Mouse (Mus musculus): ENCODE measurements around the gene Krt27. TPM values are rescaled to one million over a fixed set of nuclear protein-coding genes. Genes with fewer than 3 reads are reported as not detected.
A peak's percentile ranks its signal among the peaks of the same experiment; 100 is the strongest.

Krt27 gene
- total and polyA plus RNA-seq, 2 experiments from 2014 or later: 0.22 to 1.0 TPM

DNA sequence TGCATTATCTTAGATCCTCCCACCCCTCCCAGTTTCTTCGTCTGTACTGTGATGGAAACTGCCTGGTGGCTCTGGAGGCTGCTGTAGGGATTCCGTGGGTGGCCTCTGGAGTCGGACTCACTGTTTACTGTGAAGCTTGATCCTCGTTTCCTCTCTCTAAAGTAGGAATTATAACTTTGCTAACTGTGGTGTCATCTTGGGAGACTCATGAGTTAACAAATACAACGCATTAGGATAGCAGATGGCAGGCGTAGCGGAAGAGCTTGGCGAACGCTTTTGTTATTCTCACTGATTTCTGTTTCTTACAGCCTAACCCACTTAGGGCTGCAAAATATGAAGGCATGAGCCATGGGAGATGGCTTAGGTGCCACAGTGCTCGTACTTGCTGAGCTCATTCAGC, 41.6 kb upstream of the Krt27 start:
- no peak overlapping the region for H3K27ac ChIP-seq (ENCODE audit: low read depth, low read length)
- WGBS: 84% methylated on average over 10 of the region's 10 CpGs
- DNase-seq (ENCODE audit: low spot score): no peak
- H3K9me3 ChIP-seq (ENCODE audit: low read length): no peaks in the 10 kb centered on the region
- no peak overlapping the region for H3K4me3 ChIP-seq (ENCODE audit: low read depth, low read length)
- H3K27me3 ChIP-seq (ENCODE audit: insufficient read depth, low read length): no peaks in the 10 kb centered on the region
- H3K36me3 ChIP-seq (ENCODE audit: insufficient read depth, low read length): no peaks in the 10 kb centered on the region
- no peak for ATAC-seq (ENCODE audit: low FRiP score)
- no peak overlapping the region for H3K9ac ChIP-seq (replicated peaks; ENCODE audit: low read length, poor library complexity, severe bottlenecking)
- no peaks in the 10 kb centered on the region for H3K4me1 ChIP-seq (ENCODE audit: insufficient read depth, low read length)
- no peak overlapping the region for H3K4me2 ChIP-seq (ENCODE audit: low read depth, low read length, poor library complexity, severe bottlenecking)
- no peak for TF ChIP-seq CTCF (IDR thresholded peaks at IDR 0.05)

DNA sequence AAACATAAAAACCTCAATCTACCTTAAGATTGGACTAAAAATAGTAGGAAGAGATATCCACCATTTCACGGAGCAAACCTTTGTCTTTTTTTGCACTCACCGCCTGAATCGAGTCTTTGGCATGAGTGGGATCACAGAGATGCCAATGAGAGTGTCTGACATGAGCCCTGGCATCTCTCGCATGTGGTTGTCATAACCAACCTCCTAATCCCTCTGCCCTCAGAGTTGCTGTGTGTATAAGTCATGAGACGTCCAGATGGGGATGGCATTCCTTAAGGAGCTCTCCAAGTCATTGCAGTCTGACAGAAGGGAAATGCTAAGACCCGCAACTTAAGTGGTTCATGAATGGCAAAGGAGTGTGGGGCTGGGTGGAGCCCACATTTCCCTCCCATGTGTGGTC, 40.5 kb upstream of the Krt27 start:
- H3K9ac ChIP-seq (replicated peaks; ENCODE audit: low read length, poor library complexity, severe bottlenecking): no peak overlapping the region
- H3K4me3 ChIP-seq (ENCODE audit: low read depth, low read length): no peak overlapping the region
- 85% methylated on average over 6 of the region's 6 CpGs for WGBS
- DNase-seq (ENCODE audit: low spot score) (no peak), ATAC-seq (ENCODE audit: low FRiP score) (no peak)
- TF ChIP-seq CTCF (IDR thresholded peaks at IDR 0.05): no peak
- H3K4me2 ChIP-seq (ENCODE audit: low read depth, low read length, poor library complexity, severe bottlenecking): no peak overlapping the region
- H3K4me1 ChIP-seq (ENCODE audit: insufficient read depth, low read length): no peaks in the 10 kb centered on the region
- no peaks in the 10 kb centered on the region for H3K9me3 ChIP-seq (ENCODE audit: low read length)
- no peak overlapping the region for H3K27ac ChIP-seq (ENCODE audit: low read depth, low read length)
- no peaks in the 10 kb centered on the region for H3K36me3 ChIP-seq (ENCODE audit: insufficient read depth, low read length)
- H3K27me3 ChIP-seq (ENCODE audit: insufficient read depth, low read length): no peaks in the 10 kb centered on the region

DNA sequence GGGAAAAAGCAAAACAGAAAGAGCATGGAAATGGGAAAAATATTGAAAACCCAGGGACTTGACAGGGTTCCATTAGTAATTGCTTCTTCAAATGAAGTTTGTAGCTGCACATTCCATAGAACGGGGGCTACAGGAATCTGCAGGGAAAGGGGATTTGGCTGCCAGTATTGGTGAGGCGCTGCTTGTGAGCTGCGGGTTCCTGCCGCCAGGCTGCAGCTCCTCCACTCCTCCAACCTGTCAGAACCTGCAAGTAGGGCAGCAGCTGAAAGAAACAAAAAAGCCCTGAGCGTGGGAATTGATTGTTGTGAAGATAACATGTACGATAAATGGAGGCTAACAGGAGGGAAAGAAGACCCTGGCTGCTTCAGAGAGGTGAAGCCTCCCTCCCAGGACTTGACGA, 40.0 kb upstream of the Krt27 start:
- TF ChIP-seq CTCF (IDR thresholded peaks at IDR 0.05): no peak
- WGBS: 74% methylated on average over 7 of the region's 7 CpGs

DNA sequence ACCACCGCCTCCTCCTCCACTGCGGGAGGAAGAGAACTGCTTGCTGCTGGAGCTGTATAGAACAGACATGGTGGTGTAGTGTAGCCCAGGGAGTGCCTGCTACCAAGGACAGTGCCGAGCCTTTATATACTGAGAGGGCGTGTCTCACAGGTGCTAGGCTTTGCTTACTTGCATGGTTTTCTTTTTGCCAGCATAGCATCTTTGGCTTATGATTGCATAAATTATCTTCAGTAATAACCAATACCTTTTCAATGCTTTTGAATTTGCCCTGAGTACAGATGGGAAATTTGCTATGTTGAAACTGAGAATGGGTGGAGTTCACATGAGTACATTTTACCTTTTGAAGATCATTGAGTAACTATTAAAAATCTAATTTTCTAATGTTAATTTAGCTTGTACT, 38.4 kb upstream of the Krt27 start, which contains the start of gene Krt10:
Krt10 (minus strand) TSS at position 101 of the 400 bp plus-strand sequence.
- no peaks in the 10 kb centered on the region for H3K4me1 ChIP-seq (ENCODE audit: insufficient read depth, low read length)
- no peak within 1 kb of the TSS for H3K4me2 ChIP-seq (ENCODE audit: low read depth, low read length, poor library complexity, severe bottlenecking)
- no peak for ATAC-seq (ENCODE audit: low FRiP score)
- H3K27me3 ChIP-seq (ENCODE audit: insufficient read depth, low read length): no peaks in the 10 kb centered on the region
- no peak for TF ChIP-seq CTCF (IDR thresholded peaks at IDR 0.05)
- no peak within 1 kb of the TSS for H3K27ac ChIP-seq (ENCODE audit: low read depth, low read length)
- H3K9me3 ChIP-seq (ENCODE audit: low read length): no peaks in the 10 kb centered on the region
- no peak for DNase-seq (ENCODE audit: low spot score)
- no peaks in the 10 kb centered on the region for H3K36me3 ChIP-seq (ENCODE audit: insufficient read depth, low read length)
- H3K4me3 ChIP-seq (ENCODE audit: low read depth, low read length): no peak within 1 kb of the TSS
- 87% methylated on average over 4 of the region's 4 CpGs for WGBS
- H3K9ac ChIP-seq (replicated peaks; ENCODE audit: low read length, poor library complexity, severe bottlenecking): no peak within 1 kb of the TSS

More for the DNA sequence above, 40.0 kb upstream of the Krt27 start:
- no peaks in the 10 kb centered on the region for H3K4me1 ChIP-seq (ENCODE audit: insufficient read depth, low read length)
- ATAC-seq (ENCODE audit: low FRiP score) (no peak), DNase-seq (ENCODE audit: low spot score) (no peak)
- H3K27ac ChIP-seq (ENCODE audit: low read depth, low read length): no peak overlapping the region
- no peaks in the 10 kb centered on the region for H3K9me3 ChIP-seq (ENCODE audit: low read length)
- no peaks in the 10 kb centered on the region for H3K36me3 ChIP-seq (ENCODE audit: insufficient read depth, low read length)
- no peak overlapping the region for H3K4me2 ChIP-seq (ENCODE audit: low read depth, low read length, poor library complexity, severe bottlenecking)
- no peak overlapping the region for H3K9ac ChIP-seq (replicated peaks; ENCODE audit: low read length, poor library complexity, severe bottlenecking)
- H3K27me3 ChIP-seq (ENCODE audit: insufficient read depth, low read length): no peaks in the 10 kb centered on the region
- H3K4me3 ChIP-seq (ENCODE audit: low read depth, low read length): no peak overlapping the region

GRCm38 (mm10) chr11:99388661-99389060, 37.8 kb upstream of the Krt27 start:
- Histone ChIP-seq H3K27me3 (ENCODE audit: insufficient read depth, low read length) (no peaks in the 10 kb centered on the region), H3K4me3 (ENCODE audit: low read depth, low read length) (no peak overlapping the region), H3K36me3 (ENCODE audit: insufficient read depth, low read length) (no peaks in the 10 kb centered on the region), H3K9ac (replicated peaks; ENCODE audit: low read length, poor library complexity, severe bottlenecking) (no peak overlapping the region), H3K27ac (ENCODE audit: low read depth, low read length) (no peak overlapping the region), H3K9me3 (ENCODE audit: low read length) (no peaks in the 10 kb centered on the region), H3K4me2 (ENCODE audit: low read depth, low read length, poor library complexity, severe bottlenecking) (no peak overlapping the region), H3K4me1 (ENCODE audit: insufficient read depth, low read length) (no peaks in the 10 kb centered on the region)
- DNase-seq (ENCODE audit: low spot score): no peak
- ATAC-seq (ENCODE audit: low FRiP score): no peak
- WGBS: 93% methylated on average over 18 of the region's 18 CpGs
- no peak for TF ChIP-seq CTCF (IDR thresholded peaks at IDR 0.05)

GRCm38 (mm10) chr11:99385813-99386721, 35.2 kb upstream of the Krt27 start:
- Histone ChIP-seq H3K4me3 (ENCODE audit: low read depth, low read length) (peak overlapping the region; percentile 60), H3K4me1 (ENCODE audit: insufficient read depth, low read length) (no peaks in the 10 kb centered on the region), H3K27ac (ENCODE audit: low read depth, low read length) (peak overlapping the region; percentile 95), H3K9ac (replicated peaks; ENCODE audit: low read length, poor library complexity, severe bottlenecking) (peak overlapping the region; percentile 74), H3K36me3 (ENCODE audit: insufficient read depth, low read length) (no peaks in the 10 kb centered on the region), H3K4me2 (ENCODE audit: low read depth, low read length, poor library complexity, severe bottlenecking) (peak overlapping the region; percentile 75), H3K9me3 (ENCODE audit: low read length) (no peaks in the 10 kb centered on the region), H3K27me3 (ENCODE audit: insufficient read depth, low read length) (no peaks in the 10 kb centered on the region)
- no peak for TF ChIP-seq CTCF (IDR thresholded peaks at IDR 0.05)
- ATAC-seq (ENCODE audit: low FRiP score): peak; percentile 68; the same call in 1 of the 2 replicates
- WGBS: 1% methylated on average over 70 of the region's 71 CpGs
- peak; percentile 87 for DNase-seq (ENCODE audit: low spot score)
